Mouse (Mus musculus): ENCODE results near the gene Spg21. TPM values are rescaled to one million over a fixed set of nuclear protein-coding genes. Genes with fewer than 3 reads are reported as not detected.

The Spg21 gene
- polyA plus RNA-seq, 1 experiment from 2014 or later, result 104 TPM

DNA sequence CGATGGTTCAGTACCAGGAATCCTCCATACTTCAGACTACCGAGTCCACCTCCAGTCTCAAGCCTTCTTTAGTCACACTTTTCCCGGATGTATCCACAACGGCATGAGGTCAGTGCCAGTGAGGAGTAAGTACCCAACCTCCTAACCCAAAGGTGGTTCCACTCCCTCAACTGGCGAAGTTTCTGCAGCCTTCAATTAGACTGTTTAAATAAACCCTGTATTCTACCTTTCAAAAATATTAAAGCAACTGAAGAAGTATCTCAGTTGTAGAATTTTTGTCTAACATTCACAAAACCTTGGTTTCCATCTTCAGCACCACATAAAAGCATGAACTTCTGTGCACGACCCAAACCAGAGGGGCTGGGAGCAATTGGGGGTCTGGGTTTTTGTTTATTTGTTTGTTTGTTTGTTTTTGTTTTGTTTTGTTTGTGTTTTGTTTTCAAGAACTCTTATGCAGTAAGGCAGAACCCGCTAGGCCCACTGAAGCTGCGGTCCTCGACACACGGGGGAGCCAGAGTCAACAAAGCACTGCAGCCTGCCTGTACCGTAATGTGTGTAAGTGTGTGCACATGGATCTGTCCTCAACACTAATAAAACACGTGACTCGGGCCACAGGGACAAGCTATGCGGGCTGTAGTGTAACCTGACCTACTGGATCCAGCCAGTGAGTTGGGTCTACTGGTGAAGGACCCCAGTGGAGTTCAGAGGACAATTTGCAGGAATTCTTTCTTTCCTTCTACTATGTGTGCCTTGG is 63.0 kb downstream of the Spg21 start:
- Histone ChIP-seq H3K36me3 (no peaks in the 10 kb centered on the region), H3K4me1 (peaks cover 26% of the 10 kb centered on the region), H3K9ac (replicated peaks) (no peak overlapping the region), H3K27me3 (replicated peaks) (no peaks in the 10 kb centered on the region), H3K4me2 (peak overlapping the region; percentile 38; the same call in 1 of the 2 replicates), H3K27ac (replicated peaks) (no peak overlapping the region), H3K4me3 (replicated peaks) (no peak overlapping the region), H3K9me3 (replicated peaks) (no peaks in the 10 kb centered on the region)
- peak; percentile 75 for ATAC-seq (ENCODE audit: low FRiP score)
- 23% methylated on average over 14 of the region's 14 CpGs for WGBS

DNA sequence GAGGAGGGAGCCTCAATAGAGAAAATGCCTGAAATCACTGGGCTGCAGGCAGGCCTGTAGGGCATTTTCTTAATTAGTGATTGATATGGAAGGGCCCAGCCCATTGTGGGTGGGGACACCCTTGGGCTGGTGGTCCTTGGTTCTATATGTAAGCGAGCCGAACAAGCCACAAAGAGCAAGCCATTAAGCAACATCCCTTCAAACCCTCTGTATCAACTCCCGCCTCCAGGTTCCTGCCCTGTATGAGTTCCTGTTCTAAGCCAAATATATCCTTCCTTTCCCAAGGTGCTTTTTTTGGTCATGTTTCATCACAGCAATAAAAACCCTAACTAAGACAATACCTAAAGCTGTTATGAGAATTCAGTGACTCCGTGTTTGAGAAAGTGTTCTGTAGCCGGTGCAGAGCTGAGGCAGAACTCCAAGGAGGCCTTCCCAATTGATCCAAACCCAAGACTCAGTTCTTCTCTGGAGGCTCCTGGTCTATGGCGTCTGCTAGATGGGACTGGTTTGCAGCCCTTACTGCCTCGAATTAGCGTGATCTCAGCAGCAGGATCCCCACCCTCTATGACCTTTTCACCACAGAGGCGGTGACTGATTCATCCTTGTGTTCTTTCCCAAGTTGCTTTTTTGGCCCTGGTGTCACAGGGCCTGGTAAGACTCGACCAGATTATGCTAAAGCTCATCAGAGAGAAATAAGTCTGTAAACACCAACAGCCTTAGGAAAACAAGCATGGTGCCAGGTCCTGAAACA is 64.9 kb downstream of the Spg21 start:
- no peaks in the 10 kb centered on the region for H3K36me3 ChIP-seq
- H3K4me2 ChIP-seq, result no peak overlapping the region
- WGBS, result 85% methylated on average over 10 of the region's 10 CpGs
- no peak for ATAC-seq (ENCODE audit: low FRiP score)
- H3K4me3 ChIP-seq (replicated peaks), result no peak overlapping the region
- no peaks in the 10 kb centered on the region for H3K27me3 ChIP-seq (replicated peaks)
- no peaks in the 10 kb centered on the region for H3K9me3 ChIP-seq (replicated peaks)
- H3K9ac ChIP-seq (replicated peaks), result no peak overlapping the region
- no peak overlapping the region for H3K27ac ChIP-seq (replicated peaks)
- peaks cover 14% of the 10 kb centered on the region for H3K4me1 ChIP-seq

GRCm38 (mm10) chr9:65528417-65529038 is 67.8 kb downstream of the Spg21 start:
- no peak overlapping the region for H3K9ac ChIP-seq (replicated peaks)
- no peaks in the 10 kb centered on the region for H3K36me3 ChIP-seq
- ATAC-seq (ENCODE audit: low FRiP score), result no peak
- H3K9me3 ChIP-seq (replicated peaks), result no peaks in the 10 kb centered on the region
- H3K4me2 ChIP-seq, result no peak overlapping the region
- H3K27ac ChIP-seq (replicated peaks), result no peak overlapping the region
- H3K27me3 ChIP-seq (replicated peaks), result no peaks in the 10 kb centered on the region
- peaks cover 4% of the 10 kb centered on the region for H3K4me1 ChIP-seq
- 86% methylated on average over 6 of the region's 6 CpGs for WGBS
- H3K4me3 ChIP-seq (replicated peaks), result no peak overlapping the region

- 70% methylated on average over 8 of the region's 8 CpGs for WGBS
These were observed 68.9 kb downstream of the Spg21 start for GRCm38 (mm10) chr9:65529659-65530058.

GRCm38 (mm10) chr9:65531283-65531682 is 70.5 kb downstream of the Spg21 start:
- no peak overlapping the region for H3K27ac ChIP-seq (replicated peaks)
- H3K4me2 ChIP-seq, result no peak overlapping the region
- 83% methylated on average over 5 of the region's 5 CpGs for WGBS
- no peaks in the 10 kb centered on the region for H3K27me3 ChIP-seq (replicated peaks)
- no peak overlapping the region for H3K9ac ChIP-seq (replicated peaks)
- H3K36me3 ChIP-seq, result no peaks in the 10 kb centered on the region
- ATAC-seq (ENCODE audit: low FRiP score), result no peak
- no peaks in the 10 kb centered on the region for H3K4me1 ChIP-seq
- H3K4me3 ChIP-seq (replicated peaks), result no peak overlapping the region
- H3K9me3 ChIP-seq (replicated peaks), result no peaks in the 10 kb centered on the region

More at GRCm38 (mm10) chr9:65529659-65530058, 68.9 kb downstream of the Spg21 start:
- no peak overlapping the region for H3K27ac ChIP-seq (replicated peaks)
- no peaks in the 10 kb centered on the region for H3K4me1 ChIP-seq
- no peak overlapping the region for H3K4me2 ChIP-seq
- H3K9ac ChIP-seq (replicated peaks), result no peak overlapping the region
- ATAC-seq (ENCODE audit: low FRiP score), result no peak
- H3K9me3 ChIP-seq (replicated peaks), result no peaks in the 10 kb centered on the region
- no peaks in the 10 kb centered on the region for H3K36me3 ChIP-seq
- H3K4me3 ChIP-seq (replicated peaks), result no peak overlapping the region
- H3K27me3 ChIP-seq (replicated peaks), result no peaks in the 10 kb centered on the region

DNA sequence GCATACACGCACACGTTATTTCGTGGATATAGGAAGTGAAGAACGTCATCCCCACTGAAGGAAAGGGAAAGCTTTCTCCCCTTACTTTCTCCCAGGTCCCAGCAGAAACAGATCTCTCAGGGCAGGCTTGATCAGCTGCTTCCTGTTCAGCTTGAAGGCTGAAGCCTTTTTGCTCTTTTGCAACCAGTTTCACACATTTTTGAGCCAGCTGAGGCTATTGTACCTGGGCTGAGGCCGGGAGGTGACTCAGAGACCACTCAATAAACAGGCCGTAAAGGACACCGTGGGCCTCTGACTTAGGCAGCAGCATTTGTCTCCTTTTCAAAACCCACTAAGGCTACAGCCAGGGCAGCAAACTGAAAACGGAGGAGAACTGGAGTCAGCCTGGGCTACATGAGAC is 72.2 kb downstream of the Spg21 start:
- H3K4me1 ChIP-seq, result no peaks in the 10 kb centered on the region
- H3K27ac ChIP-seq (replicated peaks), result no peak overlapping the region
- ATAC-seq (ENCODE audit: low FRiP score), result no peak
- H3K36me3 ChIP-seq, result no peaks in the 10 kb centered on the region
- no peaks in the 10 kb centered on the region for H3K9me3 ChIP-seq (replicated peaks)
- H3K4me3 ChIP-seq (replicated peaks), result no peak overlapping the region
- no peak overlapping the region for H3K9ac ChIP-seq (replicated peaks)
- H3K4me2 ChIP-seq, result no peak overlapping the region
- H3K27me3 ChIP-seq (replicated peaks), result no peaks in the 10 kb centered on the region
- WGBS, result 67% methylated on average over 8 of the region's 8 CpGs

GRCm38 (mm10) chr9:65534111-65534510 is 73.4 kb downstream of the Spg21 start:
- 83% methylated on average over 3 of the region's 3 CpGs for WGBS
- H3K27me3 ChIP-seq (replicated peaks), result no peaks in the 10 kb centered on the region
- H3K4me1 ChIP-seq, result no peaks in the 10 kb centered on the region
- no peaks in the 10 kb centered on the region for H3K36me3 ChIP-seq
- no peak overlapping the region for H3K4me2 ChIP-seq
- no peak overlapping the region for H3K9ac ChIP-seq (replicated peaks)
- H3K9me3 ChIP-seq (replicated peaks), result no peaks in the 10 kb centered on the region
- no peak for ATAC-seq (ENCODE audit: low FRiP score)
- H3K4me3 ChIP-seq (replicated peaks), result no peak overlapping the region
- no peak overlapping the region for H3K27ac ChIP-seq (replicated peaks)

GRCm38 (mm10) chr9:65535191-65535722 is 74.5 kb downstream of the Spg21 start:
- Histone ChIP-seq H3K27me3 (replicated peaks) (no peaks in the 10 kb centered on the region), H3K9ac (replicated peaks) (no peak overlapping the region), H3K4me2 (no peak overlapping the region), H3K36me3 (no peaks in the 10 kb centered on the region), H3K4me3 (replicated peaks) (no peak overlapping the region), H3K27ac (replicated peaks) (no peak overlapping the region), H3K9me3 (replicated peaks) (no peaks in the 10 kb centered on the region), H3K4me1 (no peaks in the 10 kb centered on the region)
- no peak for ATAC-seq (ENCODE audit: low FRiP score)
- WGBS, result 81% methylated on average over 3 of the region's 3 CpGs

DNA sequence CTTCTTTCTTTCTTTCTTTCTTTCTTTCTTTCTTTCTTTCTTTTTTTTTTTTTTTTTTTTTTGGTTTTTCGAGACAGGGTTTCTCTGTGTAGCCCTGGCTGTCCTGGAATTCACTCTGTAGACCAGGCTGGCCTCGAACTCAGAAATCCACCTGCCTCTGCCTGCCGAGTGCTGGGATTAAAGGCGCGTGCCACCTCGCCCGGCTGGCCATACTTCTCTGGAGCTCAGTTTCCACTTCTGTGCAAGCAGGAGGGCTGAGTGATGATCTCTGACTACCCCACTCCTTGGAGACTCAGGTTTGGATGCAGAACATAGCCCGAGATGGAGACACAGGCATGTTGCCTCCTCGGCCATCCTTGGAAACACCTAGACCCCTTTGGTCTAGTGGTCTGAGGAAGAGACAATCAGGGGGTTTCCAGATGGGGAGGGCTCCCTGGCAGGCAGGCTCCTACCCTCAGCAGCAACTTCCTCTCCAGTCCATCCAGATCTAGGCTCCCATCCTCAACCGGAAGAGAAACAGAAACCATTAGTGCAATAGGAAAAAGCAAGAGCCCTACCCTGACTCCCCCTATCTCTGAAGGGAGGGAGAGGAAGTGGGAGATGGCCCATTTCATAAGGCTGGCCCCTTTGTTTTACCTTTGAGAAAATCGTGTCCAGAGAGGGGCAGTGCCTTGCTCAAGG is 75.2 kb downstream of the Spg21 start:
- 85% methylated on average over 11 of the region's 11 CpGs for WGBS
- H3K9me3 ChIP-seq (replicated peaks), result no peaks in the 10 kb centered on the region
- H3K4me3 ChIP-seq (replicated peaks), result no peak overlapping the region
- no peaks in the 10 kb centered on the region for H3K4me1 ChIP-seq
- H3K27me3 ChIP-seq (replicated peaks), result no peaks in the 10 kb centered on the region
- H3K27ac ChIP-seq (replicated peaks), result no peak overlapping the region
- no peak overlapping the region for H3K9ac ChIP-seq (replicated peaks)
- no peak overlapping the region for H3K4me2 ChIP-seq
- no peaks in the 10 kb centered on the region for H3K36me3 ChIP-seq
- no peak for ATAC-seq (ENCODE audit: low FRiP score)

DNA sequence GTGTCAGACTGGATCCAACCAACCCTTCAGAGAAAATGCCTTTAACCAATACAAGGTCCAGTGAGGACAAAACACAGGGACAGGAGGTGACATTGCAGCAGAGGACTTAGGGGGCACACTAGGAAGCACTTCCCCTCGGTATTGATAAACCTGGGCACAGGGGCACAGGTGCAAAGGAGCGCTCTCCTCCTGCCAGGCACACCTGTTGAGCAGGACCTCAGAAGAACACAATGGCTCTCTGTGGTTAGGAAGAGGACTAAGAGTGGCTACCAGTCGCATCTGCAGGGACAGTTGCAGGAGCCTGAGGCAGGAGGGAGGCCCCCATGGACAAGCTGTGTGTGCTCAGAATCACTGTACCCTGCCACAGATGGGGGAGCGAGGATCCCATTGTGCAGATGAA is 75.7 kb downstream of the Spg21 start:
- WGBS, result 85% methylated on average over 4 of the region's 4 CpGs
- H3K4me3 ChIP-seq (replicated peaks), result no peak overlapping the region
- H3K4me1 ChIP-seq, result no peaks in the 10 kb centered on the region
- no peak for ATAC-seq (ENCODE audit: low FRiP score)
- H3K27ac ChIP-seq (replicated peaks), result no peak overlapping the region
- H3K27me3 ChIP-seq (replicated peaks), result no peaks in the 10 kb centered on the region
- no peak overlapping the region for H3K4me2 ChIP-seq
- H3K9me3 ChIP-seq (replicated peaks), result no peaks in the 10 kb centered on the region
- H3K9ac ChIP-seq (replicated peaks), result no peak overlapping the region
- no peaks in the 10 kb centered on the region for H3K36me3 ChIP-seq
